Mouse (Mus musculus) embryo, embryonic 9.5 days (tissue): ENCODE measurements at regions not wholly inside any gene's neighbourhood (a gene's known extent, or its start where the extent isn't known, plus 50 kb on each side); places are given as distances from the start of the nearest gene placed in this dataset.

ENCODE experiments used
- DNase-seq: peaks from one replicate; pipeline ENCODE4 v3.0.0-alpha.2; 2017; ENCODE audit errors: extremely low spot score

- DNase-seq, result no peak
Measured at GRCm38 (mm10) chr2:101370991-101371736, 253.4 kb upstream of the Rag2 start.

- DNase-seq, result no peak
Measured at GRCm38 (mm10) chr2:101371834-101372493, 252.6 kb upstream of the Rag2 start.

- no peak for DNase-seq
Measured at GRCm38 (mm10) chr2:101380595-101380994, 243.9 kb upstream of the Rag2 start.

DNA sequence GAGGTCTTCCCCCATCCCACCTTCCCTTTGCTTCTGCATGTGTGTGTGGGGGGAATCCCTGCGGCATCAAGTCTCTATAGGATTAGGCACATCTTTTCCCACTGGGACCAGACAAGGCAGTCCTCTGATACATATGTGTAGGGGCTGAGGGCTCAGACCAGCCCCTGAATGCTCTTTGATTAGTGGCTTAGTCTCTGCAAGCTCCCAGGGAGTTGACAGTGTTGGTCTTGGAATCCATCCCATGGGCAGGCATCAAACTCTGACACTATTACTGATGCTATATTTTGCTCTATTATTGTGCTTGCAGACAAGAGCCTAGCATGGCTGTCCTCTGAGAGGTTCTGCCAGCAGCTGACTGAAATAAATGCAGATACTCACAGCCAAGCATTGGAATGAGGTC lies 209.5 kb upstream of the Rag2 start:
- no peak for DNase-seq

- no peak for DNase-seq
Measured at GRCm38 (mm10) chr2:101416702-101417101, 207.8 kb upstream of the Rag2 start.

GRCm38 (mm10) chr2:101433141-101433895 lies 191.2 kb upstream of the Rag2 start:
- DNase-seq, result no peak

GRCm38 (mm10) chr2:101440231-101440630 lies 184.3 kb upstream of the Rag2 start:
- no peak for DNase-seq

DNA sequence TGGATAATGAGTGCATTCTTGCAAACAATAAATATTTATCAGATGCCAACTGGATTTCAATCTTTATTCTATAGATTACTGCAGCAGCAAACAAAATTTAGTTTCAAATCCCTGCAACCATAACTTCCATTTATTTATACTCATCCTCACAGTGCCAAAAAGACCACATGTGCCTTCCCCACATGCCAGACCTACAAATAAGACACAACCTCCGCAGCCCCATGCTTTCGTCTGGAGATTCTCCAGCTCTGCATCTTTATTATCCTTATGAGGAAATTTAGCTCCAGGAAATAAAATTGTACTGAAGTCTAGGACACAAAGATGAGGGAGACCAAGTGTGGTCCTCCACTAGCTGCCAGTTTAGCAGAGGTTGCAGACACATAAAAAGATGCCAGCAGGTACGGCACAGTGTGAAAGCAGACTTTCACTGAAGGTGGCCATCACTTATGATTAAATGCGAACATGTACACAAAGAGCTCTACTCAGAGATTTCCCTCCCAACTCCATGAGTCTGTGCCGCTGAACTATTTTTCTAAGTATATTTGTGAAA lies 183.4 kb upstream of the Rag2 start:
- DNase-seq, result no peak

GRCm38 (mm10) chr2:101455591-101455990 lies 168.9 kb upstream of the Rag2 start:
- no peak for DNase-seq

DNA sequence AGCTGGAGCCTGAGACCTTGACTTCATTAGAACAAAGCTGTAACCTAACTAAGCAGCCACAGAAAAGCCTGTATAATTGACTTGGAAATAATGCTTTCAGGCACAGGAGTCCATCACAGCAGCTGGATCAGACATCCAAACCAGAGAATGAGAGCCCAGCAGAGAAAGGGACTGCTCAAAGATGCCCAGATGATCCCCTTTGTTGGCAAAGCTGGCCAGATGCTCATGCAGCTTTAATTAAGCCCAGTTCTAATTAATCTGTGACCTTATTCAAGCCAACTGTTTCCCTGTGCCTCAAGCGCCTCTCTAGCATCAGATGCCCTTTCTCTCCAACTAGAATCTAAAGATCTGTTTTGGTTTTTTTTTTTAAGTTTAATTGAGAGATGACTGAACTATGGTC lies 165.6 kb upstream of the Rag2 start:
- no peak for DNase-seq

GRCm38 (mm10) chr2:101462450-101462849 lies 162.1 kb upstream of the Rag2 start:
- no peak for DNase-seq

DNA sequence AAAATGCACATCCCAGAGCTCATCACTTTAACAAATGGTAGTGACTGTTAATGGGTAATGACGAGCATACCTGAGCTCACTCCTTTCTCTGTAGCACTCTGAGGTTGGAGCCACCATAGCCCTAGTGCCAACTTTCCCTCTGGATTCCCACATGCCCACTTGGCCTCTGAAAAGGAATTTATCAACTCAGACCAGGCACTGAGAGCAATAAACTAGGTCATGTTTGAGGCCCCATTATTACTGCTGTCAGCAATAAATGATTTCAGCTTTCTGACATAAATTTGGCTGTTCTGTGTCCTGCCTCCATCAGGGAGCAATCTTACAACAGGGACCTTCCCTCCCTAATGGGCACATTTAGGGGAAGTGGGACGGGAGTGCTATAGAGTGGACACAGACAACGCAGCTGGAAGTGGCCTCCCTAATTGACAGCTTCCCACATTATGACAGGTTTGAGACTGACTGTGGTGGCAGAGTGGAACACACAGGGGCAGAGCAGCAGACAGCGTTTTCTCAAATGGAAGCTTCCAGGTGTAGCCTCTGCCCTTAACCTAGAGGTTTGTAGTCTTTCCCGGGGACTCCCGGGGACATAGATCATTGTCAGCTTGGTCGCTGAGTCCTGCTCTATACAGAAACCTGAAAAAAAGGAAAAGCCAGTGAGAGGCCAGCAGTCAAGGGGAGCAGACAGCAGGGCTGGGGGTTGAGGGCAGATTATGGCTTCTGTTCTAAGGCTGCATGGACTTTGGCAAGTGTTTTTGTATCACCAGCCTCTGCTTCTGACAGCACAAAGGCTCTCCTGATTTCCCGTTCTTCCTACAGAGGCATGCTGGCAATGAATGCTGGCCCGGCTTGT lies 160.0 kb upstream of the Rag2 start:
- DNase-seq, result no peak

DNA sequence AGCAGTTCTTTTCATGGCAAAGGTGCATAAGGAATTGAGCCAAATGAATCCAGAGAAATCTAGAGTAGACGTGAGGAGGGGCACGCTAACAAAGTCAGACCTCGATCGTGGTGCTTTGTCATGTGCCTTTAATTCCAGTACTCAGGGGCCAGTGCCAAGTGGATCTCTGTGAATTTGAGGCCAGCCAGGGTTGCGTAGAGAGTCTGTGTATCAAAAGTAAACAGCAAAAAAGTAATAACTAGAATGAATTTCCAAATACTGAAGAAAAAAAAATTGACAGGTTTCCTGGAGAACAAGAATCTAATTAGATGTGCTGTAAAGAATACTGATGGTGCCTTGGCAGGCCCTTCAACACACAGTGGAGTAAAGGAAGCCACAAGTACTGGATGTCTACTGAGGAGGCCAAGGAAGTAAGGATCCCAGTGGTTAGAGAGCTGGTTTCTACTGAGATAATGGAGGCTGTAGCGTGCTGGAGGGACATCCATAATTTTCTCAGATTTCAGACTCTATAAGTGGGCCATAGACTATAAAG lies 153.9 kb upstream of the Rag2 start:
- DNase-seq, result no peak

GRCm38 (mm10) chr2:101472449-101473115 lies 151.9 kb upstream of the Rag2 start:
- peak; percentile 74 for DNase-seq

DNA sequence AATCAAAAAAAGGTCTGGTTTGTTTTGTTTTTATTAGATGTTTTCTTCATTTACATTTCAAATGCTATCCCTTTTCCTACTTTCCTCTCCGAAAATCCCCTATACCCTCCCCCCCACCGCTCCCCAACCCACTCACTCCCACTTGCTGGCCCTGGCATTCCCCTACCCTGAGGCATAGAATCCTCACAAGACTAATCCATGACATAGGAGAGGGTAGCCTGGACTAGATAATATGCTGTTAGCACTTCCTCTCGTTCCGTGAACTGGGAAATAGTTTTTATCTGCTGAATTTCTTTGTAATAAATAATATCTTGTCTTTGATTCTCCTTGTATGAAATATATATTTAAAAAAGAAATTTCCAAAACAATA lies 151.4 kb upstream of the Rag2 start:
- DNase-seq, result no peak

- no peak for DNase-seq
Measured at GRCm38 (mm10) chr2:101476862-101477261, 147.7 kb upstream of the Rag2 start.

GRCm38 (mm10) chr2:101490207-101490606 lies 134.3 kb upstream of the Rag2 start:
- DNase-seq, result no peak

DNA sequence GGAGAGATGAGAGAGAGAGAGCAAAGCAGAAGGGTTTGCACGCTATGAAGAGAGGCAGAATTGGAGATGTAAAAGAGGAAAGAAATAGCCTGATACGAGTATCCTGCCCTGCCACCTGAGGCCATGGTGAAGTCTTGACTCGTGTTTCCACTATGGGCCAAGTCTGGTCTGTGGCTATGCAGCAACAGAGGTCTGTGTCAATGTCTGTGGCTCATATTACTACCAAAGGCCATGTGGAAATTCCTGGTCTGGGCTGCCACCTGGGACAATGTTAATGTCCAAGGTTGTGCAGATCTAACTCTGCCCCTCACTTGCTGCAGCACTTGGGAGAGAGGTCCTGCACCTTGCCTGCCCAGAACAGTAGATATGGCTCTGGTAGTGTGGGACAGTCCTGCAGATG lies 132.8 kb upstream of the Rag2 start:
- no peak for DNase-seq

GRCm38 (mm10) chr2:101508116-101508515 lies 116.4 kb upstream of the Rag2 start:
- no peak for DNase-seq
